Mouse (Mus musculus): ENCODE results near the gene Chst10.

GRCm38 (mm10) chr1:38817268-38817667 lies 80.7 kb downstream of the Chst10 start:
- TF ChIP-seq POLR2A (IDR thresholded peaks at IDR 0.05; ENCODE audit: control insufficient read depth, low read depth, low read length), result no peak
- no peak for TF ChIP-seq CTCF (IDR thresholded peaks at IDR 0.05; ENCODE audit: control insufficient read depth, insufficient read depth, insufficient replicate concordance, low read depth, low read length)

All from testis, adult 2 months (tissue).